Mouse (Mus musculus) MN1 (cell line): ENCODE measurements around the gene Golga5.

Experiments used
- DNase-seq: peaks from one replicate; pipeline ENCODE4 v3.0.0-alpha.2; 2016; ENCODE audit warnings: low spot score

Golga5 gene

GRCm38 (mm10) chr12:102514751-102515150 lies 45.8 kb downstream of the Golga5 start:
- DNase-seq: no peak

GRCm38 (mm10) chr12:102516151-102516550 lies 47.2 kb downstream of the Golga5 start:
- no peak for DNase-seq

- DNase-seq: no peak
These were observed 48.7 kb downstream of the Golga5 start for GRCm38 (mm10) chr12:102517647-102518046.

- DNase-seq: no peak
These were observed 51.2 kb downstream of the Golga5 start for GRCm38 (mm10) chr12:102519929-102520720.

- DNase-seq: peak; percentile 45
These were observed 52.9 kb downstream of the Golga5 start for GRCm38 (mm10) chr12:102521777-102522319.

GRCm38 (mm10) chr12:102524216-102524615 lies 55.3 kb downstream of the Golga5 start:
- no peak for DNase-seq

GRCm38 (mm10) chr12:102524760-102525159 lies 55.8 kb downstream of the Golga5 start:
- peak; percentile 66 for DNase-seq

GRCm38 (mm10) chr12:102527989-102528388 lies 59.1 kb downstream of the Golga5 start:
- no peak for DNase-seq

- no peak for DNase-seq
These were observed 66.9 kb downstream of the Golga5 start for GRCm38 (mm10) chr12:102535796-102536195.

GRCm38 (mm10) chr12:102540278-102540677 lies 71.3 kb downstream of the Golga5 start:
- DNase-seq: no peak

GRCm38 (mm10) chr12:102541168-102541567 lies 72.2 kb downstream of the Golga5 start:
- no peak for DNase-seq

- DNase-seq: no peak
These were observed 76.2 kb downstream of the Golga5 start for GRCm38 (mm10) chr12:102545122-102545521.
